Mouse (Mus musculus) cortical plate, adult 2 months (tissue): ENCODE measurements around the gene Cbx4.

Source experiments
- CTCF ChIP-seq: fragments of 200-500 bp; IDR thresholded peaks from 2 replicates; pipeline ENCODE4 v1.5.1; 2011; ENCODE audit warnings: mild to moderate bottlenecking, control low read depth, low read length; ENCODE audit not compliant: insufficient read depth; ENCODE audit errors: extremely low read depth
- POLR2A ChIP-seq: fragments of 200-500 bp; IDR thresholded peaks from 2 replicates; pipeline ENCODE4 v1.6.1; 2011; ENCODE audit warnings: mild to moderate bottlenecking, low read length, control low read depth; ENCODE audit not compliant: insufficient read depth; ENCODE audit errors: extremely low read depth

DNA sequence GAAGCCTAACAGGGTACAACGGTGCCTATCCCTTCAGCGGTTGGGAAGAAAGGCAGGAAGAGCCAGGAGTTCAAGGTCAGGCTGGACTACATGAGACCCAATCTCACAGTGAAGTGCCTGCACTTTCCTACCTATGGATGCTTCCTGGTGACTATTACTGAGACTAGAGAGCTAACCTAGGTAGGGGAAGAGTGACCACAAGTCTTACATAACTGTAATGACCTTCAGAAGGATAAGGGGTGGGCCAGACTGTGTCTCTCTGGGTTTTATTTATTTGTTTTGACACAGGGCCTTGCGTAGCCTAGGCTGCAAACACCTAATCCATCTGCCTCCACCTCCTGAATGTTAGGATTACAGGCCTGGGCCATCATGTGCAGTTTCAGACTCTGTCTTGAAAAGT lies 6.3 kb upstream of the Cbx4 start:
- TF ChIP-seq CTCF (no peak), POLR2A (no peak)
